Mouse (Mus musculus) cortical plate, adult 2 months (tissue): ENCODE data around the gene Limch1.

ENCODE experiments used
- CTCF ChIP-seq: fragments of 200-500 bp; IDR thresholded peaks from 2 replicates; pipeline ENCODE4 v1.5.1; 2011; ENCODE audit warnings: mild to moderate bottlenecking, control low read depth, low read length; ENCODE audit not compliant: insufficient read depth; ENCODE audit errors: extremely low read depth
- POLR2A ChIP-seq: fragments of 200-500 bp; IDR thresholded peaks from 2 replicates; pipeline ENCODE4 v1.6.1; 2011; ENCODE audit warnings: mild to moderate bottlenecking, low read length, control low read depth; ENCODE audit not compliant: insufficient read depth; ENCODE audit errors: extremely low read depth

GRCm38 (mm10) chr5:66809016-66809570 is 63.5 kb downstream of the Limch1 start:
- TF ChIP-seq POLR2A (no peak), CTCF (no peak)
